ENCODE assay signal across 9 mouse cellular contexts in the genomic region with DNA sequence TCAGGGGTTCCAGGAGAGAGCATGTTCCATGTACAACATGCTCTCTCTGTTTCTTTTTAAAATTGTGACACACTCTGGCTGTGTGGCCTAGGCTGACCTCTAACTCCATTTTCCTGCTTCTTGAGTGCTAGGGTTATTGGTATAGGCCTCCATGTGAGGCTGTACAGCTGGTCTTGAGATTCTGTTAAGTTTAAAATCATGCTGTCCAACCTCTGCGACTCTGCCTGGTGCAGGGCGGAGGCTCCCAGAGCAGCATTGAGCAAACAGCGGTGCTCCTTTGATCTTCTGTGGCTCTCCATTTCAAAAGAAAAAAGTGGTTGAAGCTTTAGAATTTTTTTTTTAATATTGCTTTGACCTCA.
DNase-seq lines count a peak whose midpoint lies in the region; ATAC-seq and TF ChIP-seq lines count a peak whose summit lies in the region.
"Had no signal": no experiment of that assay in that cellular context is flagged by ENCODE, and none has a peak within 500 bp of the region (broad histone marks: within the 10 kb centered on the region; RNA-seq: fewer than 3 reads in every experiment).

No protein-coding gene starts in this region.

- peak overlapping the region; percentile 77 for H3K27ac ChIP-seq in liver, adult 2 months (replicated peaks; ENCODE audit: insufficient read depth, low read depth, low read length)
- H3K27ac ChIP-seq in embryonic facial prominence, embryonic 10.5 days (replicated peaks) = peak overlapping the region; percentile 61
- H3K27ac ChIP-seq in midbrain, postnatal 0 days (ENCODE audit: low read depth, low read length) = peak overlapping the region; percentile 74
- H3K27ac ChIP-seq: neural tube, embryonic 12.5 days had no signal

- peak; percentile 64 for DNase-seq in liver, adult 2 months (ENCODE audit: extremely low read depth, low read depth, low spot score)
- DNase-seq in liver = no peak
- no peak for DNase-seq in embryonic facial prominence, embryonic 10.5 days (ENCODE audit: low spot score)
- peak; percentile 43 for DNase-seq in induced T-regulatory cell, adult 2 months (ENCODE audit: low read depth)
- no peak for DNase-seq in midbrain, postnatal 0 days (ENCODE audit: low spot score)
- no peak for DNase-seq in cerebellum, postnatal 25 days
- no peak for DNase-seq in left cerebral cortex, adult 9 months (ENCODE audit: low spot score in 2 of 2)
- DNase-seq in MN1 (ENCODE audit: low spot score) = no peak

- no peaks in the 10 kb centered on the region for H3K27me3 ChIP-seq in liver, adult 2 months (ENCODE audit: control insufficient read depth, insufficient read depth, low read length)
- no peaks in the 10 kb centered on the region for H3K27me3 ChIP-seq in embryonic facial prominence, embryonic 10.5 days (replicated peaks; ENCODE audit: low read depth, poor library complexity, severe bottlenecking)
- no peaks in the 10 kb centered on the region for H3K27me3 ChIP-seq in midbrain, postnatal 0 days (ENCODE audit: insufficient read depth, low read length)
- H3K27me3 ChIP-seq: neural tube, embryonic 12.5 days had no signal

- peak overlapping the region; percentile 5 for H3K9ac ChIP-seq in liver, adult 2 months (ENCODE audit: low read depth, low read length)
- H3K9ac ChIP-seq in midbrain, postnatal 0 days (replicated peaks; ENCODE audit: low read length, poor library complexity, severe bottlenecking) = peak overlapping the region; percentile 36; the same call in 1 of the 2 replicates
- H3K9ac ChIP-seq: neural tube, embryonic 12.5 days had no signal

- peaks cover 34% of the 10 kb centered on the region for H3K79me2 ChIP-seq in liver, adult 2 months (ENCODE audit: control insufficient read depth, insufficient read depth, low read length)

- TF ChIP-seq CTCF in liver, adult 2 months (IDR thresholded peaks at IDR 0.05; ENCODE audit: low read depth, low read length) = no peak
- TF ChIP-seq CTCF in midbrain, postnatal 0 days (IDR thresholded peaks at IDR 0.05) = no peak

- TF ChIP-seq POLR2A in liver, adult 2 months (IDR thresholded peaks at IDR 0.05; ENCODE audit: extremely low read depth, insufficient read depth, low read length) = no peak

- peaks cover 43% of the 10 kb centered on the region for H3K4me1 ChIP-seq in liver, adult 2 months (ENCODE audit: control insufficient read depth, insufficient read depth, low read length)
- H3K4me1 ChIP-seq in embryonic facial prominence, embryonic 10.5 days = peaks cover 44% of the 10 kb centered on the region
- peaks cover 24% of the 10 kb centered on the region for H3K4me1 ChIP-seq in midbrain, postnatal 0 days (ENCODE audit: insufficient read depth, low read length)

- 11% methylated on average over 3 of the region's 3 CpGs for WGBS in liver, adult 2 months
- 73% methylated on average over 3 of the region's 3 CpGs for WGBS in embryonic facial prominence, embryonic 10.5 days
- WGBS in midbrain, postnatal 0 days = 29% methylated on average over 3 of the region's 3 CpGs

- ATAC-seq in midbrain, postnatal 0 days (ENCODE audit: low FRiP score) = no peak

- H3K36me3 ChIP-seq in liver, adult 2 months (ENCODE audit: control insufficient read depth, insufficient read depth, low read length) = no peaks in the 10 kb centered on the region
- H3K36me3 ChIP-seq in embryonic facial prominence, embryonic 10.5 days (replicated peaks) = peaks cover 18% of the 10 kb centered on the region
- no peaks in the 10 kb centered on the region for H3K36me3 ChIP-seq in midbrain, postnatal 0 days (ENCODE audit: insufficient read depth, low read length)
- H3K36me3 ChIP-seq: neural tube, embryonic 12.5 days had no signal

- H3K9me3 ChIP-seq in embryonic facial prominence, embryonic 10.5 days = no peaks in the 10 kb centered on the region
- H3K9me3 ChIP-seq in midbrain, postnatal 0 days (ENCODE audit: low read length) = no peaks in the 10 kb centered on the region
- H3K9me3 ChIP-seq: neural tube, embryonic 12.5 days had no signal

- H3K4me2 ChIP-seq in midbrain, postnatal 0 days (ENCODE audit: low read depth, low read length, poor library complexity, severe bottlenecking) = peak overlapping the region; percentile 28
- H3K4me2 ChIP-seq: neural tube, embryonic 12.5 days had no signal

- no peak overlapping the region for H3K4me3 ChIP-seq in liver, adult 2 months (ENCODE audit: insufficient read depth, low read depth, low read length)
- H3K4me3 ChIP-seq in embryonic facial prominence, embryonic 10.5 days = no peak overlapping the region
- H3K4me3 ChIP-seq in midbrain, postnatal 0 days (ENCODE audit: low read depth, low read length) = no peak overlapping the region
- H3K4me3 ChIP-seq: neural tube, embryonic 12.5 days had no signal

Comparison
In these comparisons a context has a peak if more than half of its experiments do, and no peak if none do; other contexts are left out.
1. DNase-seq: peak in liver, adult 2 months (single experiment) and induced T-regulatory cell, adult 2 months (single experiment); none in liver (single experiment), embryonic facial prominence, embryonic 10.5 days (single experiment), midbrain, postnatal 0 days (single experiment), cerebellum, postnatal 25 days (0 of 2), left cerebral cortex, adult 9 months (0 of 2) and MN1 (single experiment).
2. Peak in every context shown above with its lines, with median percentiles within 50 percentile points of each other: H3K27ac ChIP-seq.